Mouse (Mus musculus) liver, postnatal 0 days (tissue): Measurements from ENCODE around the gene Scfd1. TPM values are rescaled to one million over a fixed set of nuclear protein-coding genes. Genes with fewer than 3 reads are reported as not detected.

ENCODE experiments used
- ATAC-seq: fragments of 200-750 bp; cut with Nextera tagmentation; 2 replicates; pipeline ENCODE4 v1.8.0; 2017; ENCODE audit warnings: mild to moderate bottlenecking, moderate library complexity
- DNase-seq: peaks from one replicate; pipeline ENCODE4 v3.0.0-alpha.2; 2016
- H3K27ac ChIP-seq: fragments of 300-500 bp; sonication (generic); 2 replicates; pipeline ENCODE4 v1.5.1; 2014; ENCODE audit warnings: antibody characterized with exemption, moderate library complexity, mild to moderate bottlenecking, low read depth
- H3K27me3 ChIP-seq: fragments of 300-500 bp; sonication (generic); 2 replicates; pipeline ENCODE4 v1.6.1; 2014; ENCODE audit warnings: low read length, control low read depth, mixed read lengths; ENCODE audit not compliant: insufficient read depth
- H3K36me3 ChIP-seq: fragments of 300-500 bp; sonication (generic); replicated peaks from 2 replicates; pipeline ENCODE4 v1.6.1; 2014; ENCODE audit warnings: mild to moderate bottlenecking, control low read depth, low read length, moderate library complexity, mixed read lengths; ENCODE audit not compliant: insufficient read depth
- H3K4me1 ChIP-seq: fragments of 300-500 bp; sonication (generic); 2 replicates; pipeline ENCODE4 v1.6.1; 2014; ENCODE audit warnings: antibody characterized with exemption, mild to moderate bottlenecking, control low read depth; ENCODE audit not compliant: insufficient read depth
- H3K4me2 ChIP-seq: fragments of 300-500 bp; sonication (generic); 2 replicates; pipeline ENCODE4 v1.6.1; 2014; ENCODE audit warnings: low read depth, mild to moderate bottlenecking, low read length, moderate library complexity, mixed read lengths
- H3K4me3 ChIP-seq: fragments of 300-500 bp; sonication (generic); 2 replicates; pipeline ENCODE4 v1.5.1; 2014; ENCODE audit warnings: low read depth, low read length
- H3K9ac ChIP-seq: fragments of 300-500 bp; sonication (generic); replicated peaks from 2 replicates; pipeline ENCODE4 v1.6.1; 2014; ENCODE audit warnings: mild to moderate bottlenecking, moderate library complexity
- H3K9me3 ChIP-seq: fragments of 300-500 bp; sonication (generic); 2 replicates; pipeline ENCODE4 v1.6.1; 2016; ENCODE audit warnings: mild to moderate bottlenecking, control low read depth, low read length, mixed read lengths
- CTCF ChIP-seq: sonication (generic); IDR thresholded peaks from 2 replicates; pipeline ENCODE4 v1.5.1; 2016; ENCODE audit warnings: antibody characterized with exemption, low read depth
- EP300 ChIP-seq: IDR thresholded peaks from 2 replicates; pipeline ENCODE4 v1.6.1; 2016; ENCODE audit warnings: antibody characterized with exemption, low read depth, mild to moderate bottlenecking
- WGBS: fragments of 180-500 bp; shearing (Covaris S2); extraction: QIAGEN DNeasy Blood & Tissue Kit; methylation state at CpG from one replicate; pipeline ENCODE4 v1.1.7; 2014; ENCODE audit not compliant: insufficient replicate concordance; 5-methylcytosine and 5-hydroxymethylcytosine counted together
- polyA plus RNA-seq: library from polyadenylated mRNA; unstranded; fragments of >200 nt; fragmentation: Nextera tagmentation; extraction: Ambion mirVana; gene quantifications from 2 replicates; pipeline ENCODE4 v1.2.1, GENCODE M21; 2015

The Scfd1 gene
- polyA plus RNA-seq, 1 experiment from 2014 or later = 30.8 TPM

- DNase-seq = no peak
- Histone ChIP-seq H3K9ac (no peak overlapping the region), H3K27me3 (no peaks in the 10 kb centered on the region), H3K9me3 (no peaks in the 10 kb centered on the region), H3K4me2 (no peak overlapping the region), H3K27ac (no peak overlapping the region), H3K4me1 (no peaks in the 10 kb centered on the region), H3K36me3 (peaks cover 38% of the 10 kb centered on the region), H3K4me3 (no peak overlapping the region)
- 71% methylated on average over 4 of the region's 4 CpGs for WGBS
- no peak for TF ChIP-seq EP300
- TF ChIP-seq CTCF = 0 out of 2 replicates have a peak, but pooled peaks have one; percentile 4
- ATAC-seq = no peak
Measured at GRCm38 (mm10) chr12:51403987-51404586, 26.8 kb downstream of the Scfd1 start.

- Histone ChIP-seq H3K4me2 (no peak overlapping the region), H3K27me3 (no peaks in the 10 kb centered on the region), H3K4me1 (no peaks in the 10 kb centered on the region), H3K9me3 (no peaks in the 10 kb centered on the region), H3K9ac (no peak overlapping the region), H3K27ac (no peak overlapping the region), H3K4me3 (no peak overlapping the region), H3K36me3 (peaks cover 24% of the 10 kb centered on the region)
- ATAC-seq = no peak
- 49% methylated on average over 4 of the region's 4 CpGs for WGBS
- no peak for DNase-seq
- no peak for TF ChIP-seq CTCF
- TF ChIP-seq EP300 = no peak
Measured at GRCm38 (mm10) chr12:51411362-51411761, 34.1 kb downstream of the Scfd1 start.

- Histone ChIP-seq H3K4me2 (no peak overlapping the region), H3K27ac (no peak overlapping the region), H3K4me3 (no peak overlapping the region), H3K27me3 (no peaks in the 10 kb centered on the region), H3K9me3 (no peaks in the 10 kb centered on the region), H3K36me3 (peaks cover 40% of the 10 kb centered on the region), H3K4me1 (no peaks in the 10 kb centered on the region), H3K9ac (no peak overlapping the region)
- WGBS = 85% methylated on average over 2 of the region's 2 CpGs
- no peak for DNase-seq
- TF ChIP-seq CTCF (no peak), EP300 (no peak)
- ATAC-seq = no peak
Measured at GRCm38 (mm10) chr12:51437541-51437940, 60.2 kb downstream of the Scfd1 start.

GRCm38 (mm10) chr12:51438311-51438710 lies 61.0 kb downstream of the Scfd1 start:
- ATAC-seq = no peak
- Histone ChIP-seq H3K9me3 (no peaks in the 10 kb centered on the region), H3K27ac (no peak overlapping the region), H3K4me2 (no peak overlapping the region), H3K9ac (no peak overlapping the region), H3K36me3 (peaks cover 33% of the 10 kb centered on the region), H3K27me3 (no peaks in the 10 kb centered on the region), H3K4me3 (no peak overlapping the region), H3K4me1 (no peaks in the 10 kb centered on the region)
- WGBS = 61% methylated on average over 2 of the region's 2 CpGs
- TF ChIP-seq CTCF (no peak), EP300 (no peak)
- no peak for DNase-seq

DNA sequence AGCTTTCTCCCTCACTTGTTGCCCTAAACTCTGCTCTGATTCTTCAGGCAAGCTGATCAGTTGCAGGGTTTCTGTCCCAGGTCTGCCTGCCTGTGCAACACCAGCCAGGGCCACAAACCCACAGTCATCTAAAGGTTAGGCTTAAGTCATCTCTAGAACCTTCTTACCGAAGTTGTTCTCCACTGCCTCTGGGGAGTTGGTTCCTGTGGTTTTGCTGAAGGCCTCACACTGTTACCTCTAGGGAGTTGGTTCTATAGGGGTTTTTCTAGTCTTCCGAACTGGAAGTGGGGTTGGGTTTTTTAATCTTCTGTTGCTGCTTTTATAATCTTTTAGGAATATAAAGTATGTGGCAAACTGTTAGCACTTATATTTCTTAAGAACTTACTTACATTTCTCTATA lies 72.0 kb downstream of the Scfd1 start:
- H3K4me2 ChIP-seq = no peak overlapping the region
- no peaks in the 10 kb centered on the region for H3K4me1 ChIP-seq
- no peak for TF ChIP-seq CTCF
- no peak for TF ChIP-seq EP300
- H3K27ac ChIP-seq = no peak overlapping the region
- no peaks in the 10 kb centered on the region for H3K27me3 ChIP-seq
- peaks cover 33% of the 10 kb centered on the region for H3K36me3 ChIP-seq
- no peak for DNase-seq
- no peak overlapping the region for H3K9ac ChIP-seq
- WGBS = 69% methylated on average over 2 of the region's 2 CpGs
- no peak for ATAC-seq
- H3K9me3 ChIP-seq = 0 out of 2 replicates have a peak, but pooled peaks cover under 1% of the 10 kb centered on the region
- H3K4me3 ChIP-seq = no peak overlapping the region

- ATAC-seq = no peak
Measured at GRCm38 (mm10) chr12:51470881-51471280, 93.6 kb downstream of the Scfd1 start.

More at GRCm38 (mm10) chr12:51470881-51471280, 93.6 kb downstream of the Scfd1 start:
- no peaks in the 10 kb centered on the region for H3K9me3 ChIP-seq
- 75% methylated on average over 4 of the region's 4 CpGs for WGBS
- TF ChIP-seq EP300 (no peak), CTCF (no peak)
- H3K27me3 ChIP-seq = no peaks in the 10 kb centered on the region
- no peak overlapping the region for H3K27ac ChIP-seq
- no peaks in the 10 kb centered on the region for H3K4me1 ChIP-seq
- H3K4me3 ChIP-seq = no peak overlapping the region
- DNase-seq = no peak
- no peak overlapping the region for H3K9ac ChIP-seq
- H3K4me2 ChIP-seq = no peak overlapping the region
- H3K36me3 ChIP-seq = no peaks in the 10 kb centered on the region
